ENCODE assay signal across 10 mouse cellular contexts in genomic region chr5:100047871-100048270, GRCm38 (mm10). TPM values are rescaled to one million over a fixed set of nuclear protein-coding genes. Genes with fewer than 3 reads are reported as not detected.
DNase-seq lines count a peak whose midpoint lies in the region; ATAC-seq and TF ChIP-seq lines count a peak whose summit lies in the region.
"Had no signal": no experiment of that assay in that cellular context is flagged by ENCODE, and none has a peak within 500 bp of the region (broad histone marks: within the 10 kb centered on the region; RNA-seq: fewer than 3 reads in every experiment).

No protein-coding gene starts in this region.

- ATAC-seq in cerebellum, adult (ENCODE audit: insufficient number of reproducible peaks, low FRiP score, low TSS enrichment) = peak; percentile 56; the same call in 1 of the 2 replicates
- no peak for ATAC-seq in kidney, postnatal 0 days (replicated peaks; ENCODE audit: low FRiP score, low read depth)
- peak; percentile 62; the same call in 1 of the 2 replicates for ATAC-seq in embryonic facial prominence, embryonic 14.5 days (ENCODE audit: low read depth)

- DNase-seq in cerebellum, adult 9-10 months = no peak
- DNase-seq in kidney, postnatal 0 days (ENCODE audit: low spot score) = peak; percentile 39
- no peak for DNase-seq in kidney, adult 11 months
- peak; percentile 45 for DNase-seq in embryonic facial prominence, embryonic 14.5 days (ENCODE audit: low spot score)
- DNase-seq in lung, postnatal 36 days = peak; percentile 66
- DNase-seq in gastrocnemius, adult 8-10 months (ENCODE audit: low spot score in 2 of 2) = no peak
- DNase-seq in T-cell, adult 2 months (ENCODE audit: low spot score) = no peak
- DNase-seq: thymus, adult 2 months had no signal

- H3K9ac ChIP-seq in kidney, postnatal 0 days (ENCODE audit: low read depth, low read length) = no peak overlapping the region
- no peak overlapping the region for H3K9ac ChIP-seq in embryonic facial prominence, embryonic 14.5 days (ENCODE audit: low read depth, low read length)

- no peak overlapping the region for H3K27ac ChIP-seq in kidney, postnatal 0 days
- no peak overlapping the region for H3K27ac ChIP-seq in embryonic facial prominence, embryonic 14.5 days (replicated peaks; ENCODE audit: low read depth, low read length)
- H3K27ac ChIP-seq: macrophage had no signal

- TF ChIP-seq CTCF in kidney, postnatal 0 days (IDR thresholded peaks at IDR 0.05; ENCODE audit: low read depth) = no peak

- no peaks in the 10 kb centered on the region for H3K36me3 ChIP-seq in kidney, postnatal 0 days (ENCODE audit: insufficient read depth, low read length)
- peaks cover 3% of the 10 kb centered on the region; the same call in 1 of the 2 replicates for H3K36me3 ChIP-seq in embryonic facial prominence, embryonic 14.5 days (ENCODE audit: control insufficient read depth, insufficient read depth, low read length)

- H3K27me3 ChIP-seq in kidney, postnatal 0 days (ENCODE audit: insufficient read depth, low read length) = no peaks in the 10 kb centered on the region
- no peaks in the 10 kb centered on the region for H3K27me3 ChIP-seq in embryonic facial prominence, embryonic 14.5 days (replicated peaks; ENCODE audit: control insufficient read depth, insufficient read depth, low read length)

- 44% methylated on average over 7 of the region's 7 CpGs for WGBS in kidney, postnatal 0 days
- WGBS in embryonic facial prominence, embryonic 14.5 days = 61% methylated on average over 7 of the region's 7 CpGs

- H3K4me3 ChIP-seq in kidney, postnatal 0 days (replicated peaks; ENCODE audit: low read depth, low read length) = no peak overlapping the region
- H3K4me3 ChIP-seq in embryonic facial prominence, embryonic 14.5 days (ENCODE audit: low read depth, low read length) = no peak overlapping the region

- no peak overlapping the region for H3K4me2 ChIP-seq in kidney, postnatal 0 days (ENCODE audit: low read length)
- H3K4me2 ChIP-seq in embryonic facial prominence, embryonic 14.5 days (ENCODE audit: low read depth, low read length) = no peak overlapping the region

- H3K9me3 ChIP-seq in kidney, postnatal 0 days (replicated peaks; ENCODE audit: low read length) = no peaks in the 10 kb centered on the region
- no peaks in the 10 kb centered on the region for H3K9me3 ChIP-seq in embryonic facial prominence, embryonic 14.5 days (ENCODE audit: control insufficient read depth, low read length)

- H3K4me1 ChIP-seq in kidney, postnatal 0 days (replicated peaks; ENCODE audit: insufficient read depth, low read length) = peaks cover 10% of the 10 kb centered on the region
- H3K4me1 ChIP-seq in embryonic facial prominence, embryonic 14.5 days (ENCODE audit: control insufficient read depth, insufficient read depth, low read length) = 0 out of 2 replicates have a peak, but pooled peaks cover 3% of the 10 kb centered on the region

RNA-seq across cellular contexts. Expression of gene Enoph1, which starts 8.1 kb away (rescaled TPM):
- polyA plus RNA-seq in kidney, postnatal 0 days (2015; fragmentation: Nextera tagmentation; extraction: Ambion mirVana) = 31.5 and 36.1 TPM in 2 replicates
- 37.2 and 37.6 TPM in 2 replicates for polyA plus RNA-seq in embryonic facial prominence, embryonic 14.5 days (2014; fragmentation: Nextera tagmentation; extraction: Ambion mirVana)
- total RNA-seq in gastrocnemius, adult 8-10 months (2022) = 1 to 10 TPM; 6.9 to 9.8 (median 8.3) TPM

RNA-seq across cellular contexts. Expression of gene Hnrnpdl, which starts 8.4 kb away (rescaled TPM):
- polyA plus RNA-seq in kidney, postnatal 0 days (2015; fragmentation: Nextera tagmentation; extraction: Ambion mirVana) = 118 and 121 TPM in 2 replicates
- 148 and 178 TPM in 2 replicates for polyA plus RNA-seq in embryonic facial prominence, embryonic 14.5 days (2014; fragmentation: Nextera tagmentation; extraction: Ambion mirVana)
- 10 to 100 TPM; 53.5 to 80.2 (median 65.3) TPM for total RNA-seq in gastrocnemius, adult 8-10 months (2022)

Comparison
In these comparisons a context has a peak if more than half of its experiments do, and no peak if none do; other contexts are left out.
1. DNase-seq: peak in kidney, postnatal 0 days (single experiment), embryonic facial prominence, embryonic 14.5 days (single experiment) and lung, postnatal 36 days (single experiment); none in cerebellum, adult 9-10 months (single experiment), kidney, adult 11 months (single experiment), gastrocnemius, adult 8-10 months (0 of 2) and T-cell, adult 2 months (single experiment).